8 mouse cellular contexts compared by ENCODE assay signal in the genomic region with DNA sequence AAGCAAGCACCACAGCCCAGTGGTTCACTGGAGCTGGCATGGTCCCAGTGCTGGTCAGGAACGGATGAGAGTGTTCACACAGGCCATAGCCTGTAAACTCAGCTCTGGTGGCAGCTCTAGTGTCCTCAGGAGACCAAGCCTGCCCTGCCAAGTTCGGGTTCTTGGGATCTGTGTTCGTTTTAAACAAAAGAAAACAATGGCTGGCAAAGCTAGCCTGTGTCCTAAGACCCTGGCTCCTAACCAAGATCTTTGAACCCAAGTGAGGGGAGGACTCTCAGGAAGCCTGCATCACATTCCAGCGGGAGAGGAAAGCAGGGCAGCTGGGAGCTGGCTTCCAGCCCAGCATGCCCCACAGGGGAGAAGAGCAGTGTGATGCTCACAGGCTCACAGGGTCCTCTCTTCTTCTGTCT. TPM values are rescaled to one million over a fixed set of nuclear protein-coding genes. Genes with fewer than 3 reads are reported as not detected.
A peak's percentile ranks its signal among the peaks of the same experiment; 100 is the strongest.
DNase-seq lines count a peak whose midpoint lies in the region; ATAC-seq and TF ChIP-seq lines count a peak whose summit lies in the region.
"Had no signal": no experiment of that assay in that cellular context is flagged by ENCODE, and none has a peak within 500 bp of the region (broad histone marks: within the 10 kb centered on the region; RNA-seq: fewer than 3 reads in every experiment).

No protein-coding gene starts in this region.

- DNase-seq in 3134 (ENCODE audit: extremely low read depth, insufficient read length, low spot score) (peak; percentile 78), ES-E14 (ENCODE audit: low read depth, low spot score) (no peak)
- DNase-seq in embryonic facial prominence, embryonic 10.5 days (ENCODE audit: low spot score): no peak
- peak; percentile 31 to 48 for DNase-seq in layer of hippocampus, adult 8-10 months (ENCODE audit: low spot score in 2 of 2)
- DNase-seq in spleen, adult 18-20 months: no peak

- no peak for TF ChIP-seq CTCF in olfactory bulb, adult 2 months (IDR thresholded peaks at IDR 0.05; ENCODE audit: insufficient read depth, low read depth, low read length)

- 33% methylated on average over 4 of the region's 4 CpGs for WGBS in embryonic facial prominence, embryonic 10.5 days
- WGBS in heart, embryonic 13.5 days: 22% methylated on average over 4 of the region's 4 CpGs
- WGBS in olfactory bulb, adult 2 months: 22% methylated on average over 4 of the region's 4 CpGs

- 0 out of 2 replicates have a peak, but pooled peaks cover 4% of the 10 kb centered on the region for H3K27me3 ChIP-seq in embryonic facial prominence, embryonic 10.5 days (replicated peaks; ENCODE audit: low read depth, poor library complexity, severe bottlenecking)
- no peaks in the 10 kb centered on the region for H3K27me3 ChIP-seq in heart, embryonic 13.5 days (replicated peaks)
- H3K27me3 ChIP-seq: liver, embryonic 15.5 days had no signal

- peaks cover 10 to 18% of the 10 kb centered on the region in 2 experiments; a peak in 3 of 4 replicates for H3K4me1 ChIP-seq in ES-E14 (ENCODE audit: control insufficient read depth in 2 of 2, insufficient read depth in 2 of 2, low read length in 2 of 2, poor library complexity in 1 of 2)
- peaks cover 28% of the 10 kb centered on the region for H3K4me1 ChIP-seq in embryonic facial prominence, embryonic 10.5 days
- H3K4me1 ChIP-seq in heart, embryonic 13.5 days: peaks cover 29% of the 10 kb centered on the region
- H3K4me1 ChIP-seq in olfactory bulb, adult 2 months (ENCODE audit: control insufficient read depth, insufficient read depth, low read length): peaks cover 15% of the 10 kb centered on the region
- H3K4me1 ChIP-seq: liver, embryonic 15.5 days had no signal

- no peak overlapping the region for H3K4me2 ChIP-seq in heart, embryonic 13.5 days
- H3K4me2 ChIP-seq: liver, embryonic 15.5 days had no signal

- in situ Hi-C loops in ES-E14 (cut with MboI; ENCODE audit: low sequenced_read_pairs in 2 of 2, unreplicated experiment in 2 of 2): no loop called here

- no peak for TF ChIP-seq POLR2A in olfactory bulb, adult 2 months (IDR thresholded peaks at IDR 0.05; ENCODE audit: insufficient read depth, low read depth, low read length)

- no peak overlapping the region for H3K9ac ChIP-seq in ES-E14 (ENCODE audit: insufficient read depth, low read depth, low read length, poor library complexity, severe bottlenecking)
- no peak overlapping the region for H3K9ac ChIP-seq in heart, embryonic 13.5 days
- H3K9ac ChIP-seq: liver, embryonic 15.5 days had no signal

- H3K27ac ChIP-seq in ES-E14 (ENCODE audit: insufficient read depth, low read depth, low read length, poor library complexity, severe bottlenecking): peak overlapping the region; percentile 23; the same call in 1 of the 2 replicates
- peak overlapping the region; percentile 51; the same call in 1 of the 2 replicates for H3K27ac ChIP-seq in embryonic facial prominence, embryonic 10.5 days (replicated peaks)
- H3K27ac ChIP-seq in heart, embryonic 13.5 days (replicated peaks): peak overlapping the region; percentile 61
- peak overlapping the region; percentile 37; the same call in 1 of the 2 replicates for H3K27ac ChIP-seq in olfactory bulb, adult 2 months (ENCODE audit: insufficient read depth, low read depth, low read length)
- H3K27ac ChIP-seq: liver, embryonic 15.5 days had no signal

- H3K4me3 ChIP-seq in ES-E14 (ENCODE audit: insufficient read depth in 1 of 2, low read depth in 1 of 2, low read length in 2 of 2, poor library complexity in 1 of 2, severe bottlenecking in 1 of 2): no peak overlapping the region
- no peak overlapping the region for H3K4me3 ChIP-seq in embryonic facial prominence, embryonic 10.5 days
- H3K4me3 ChIP-seq in heart, embryonic 13.5 days: no peak overlapping the region
- H3K4me3 ChIP-seq in olfactory bulb, adult 2 months (ENCODE audit: insufficient read depth, low read depth, low read length): no peak overlapping the region
- H3K4me3 ChIP-seq: liver, embryonic 15.5 days had no signal

- no peaks in the 10 kb centered on the region for H3K36me3 ChIP-seq in ES-E14 (ENCODE audit: control insufficient read depth, insufficient read depth, low read length, poor library complexity, severe bottlenecking)
- H3K36me3 ChIP-seq in embryonic facial prominence, embryonic 10.5 days (replicated peaks): no peaks in the 10 kb centered on the region
- no peaks in the 10 kb centered on the region for H3K36me3 ChIP-seq in heart, embryonic 13.5 days
- H3K36me3 ChIP-seq: liver, embryonic 15.5 days had no signal

- ATAC-seq in heart, embryonic 13.5 days (ENCODE audit: extremely low read depth, insufficient number of reproducible peaks, low FRiP score, low TSS enrichment): no peak

- H3K9me3 ChIP-seq in ES-E14 (ENCODE audit: control insufficient read depth, insufficient read depth, low read depth, low read length): no peaks in the 10 kb centered on the region
- no peaks in the 10 kb centered on the region for H3K9me3 ChIP-seq in embryonic facial prominence, embryonic 10.5 days
- no peaks in the 10 kb centered on the region for H3K9me3 ChIP-seq in heart, embryonic 13.5 days
- H3K9me3 ChIP-seq: liver, embryonic 15.5 days had no signal

TF ChIP-seq in ES-E14, 5 proteins besides CTCF, POLR2A, EP300 and RAD21:
- TF ChIP-seq ZNF384 (IDR thresholded peaks at IDR 0.05; ENCODE audit: low read depth, low read length) (no peak), CHD2 (IDR thresholded peaks at IDR 0.05; ENCODE audit: low read depth, low read length) (no peak), HCFC1 (IDR thresholded peaks at IDR 0.05; ENCODE audit: borderline replicate concordance, insufficient read depth, low read length) (no peak), MAFK (IDR thresholded peaks at IDR 0.05; ENCODE audit: insufficient read depth, low read depth, low read length) (no peak), ZC3H11A (IDR thresholded peaks at IDR 0.05; ENCODE audit: borderline replicate concordance, low read depth, low read length) (no peak)

RNA-seq across cellular contexts. Expression of a gene that starts 36.1 kb away (rescaled TPM):
- total RNA-seq in ES-E14 (2012; rRNA removed): not detected in 2 replicates
- not detected in 2 replicates for polyA plus RNA-seq in embryonic facial prominence, embryonic 10.5 days (2016; fragmentation: Nextera tagmentation; extraction: Ambion mirVana)
- not detected in 2 replicates for polyA plus RNA-seq in heart, embryonic 13.5 days (2015; fragmentation: Nextera tagmentation; extraction: Ambion mirVana)
- not detected for total RNA-seq in layer of hippocampus, adult 8-10 months (2022)
- polyA plus RNA-seq in olfactory bulb, adult 2 months (2012; ENCODE audit: insufficient read depth, insufficient read length, low replicate concordance, missing spikeins): not detected in 2 replicates
- polyA plus RNA-seq: liver, embryonic 15.5 days had no signal

RNA-seq across cellular contexts. Expression of a gene that starts 44.0 kb away (rescaled TPM):
- 13.7 and 21.7 TPM in 2 replicates for total RNA-seq in ES-E14 (2012; rRNA removed)
- polyA plus RNA-seq in embryonic facial prominence, embryonic 10.5 days (2016; fragmentation: Nextera tagmentation; extraction: Ambion mirVana): 14.3 and 15.5 TPM in 2 replicates
- polyA plus RNA-seq in heart, embryonic 13.5 days (2015; fragmentation: Nextera tagmentation; extraction: Ambion mirVana): 9.6 TPM in 2 replicates
- 1 to 10 TPM; 5.4 to 8.3 (median 7.1) TPM for total RNA-seq in layer of hippocampus, adult 8-10 months (2022)
- not detected in 2 replicates for polyA plus RNA-seq in olfactory bulb, adult 2 months (2012; ENCODE audit: insufficient read depth, insufficient read length, low replicate concordance, missing spikeins)

Comparison
In these comparisons a context has a peak if more than half of its experiments do, and no peak if none do; other contexts are left out.
1. DNase-seq: peak in 3134 (single experiment) and layer of hippocampus, adult 8-10 months (2 of 2); none in ES-E14 (single experiment), embryonic facial prominence, embryonic 10.5 days (single experiment) and spleen, adult 18-20 months (0 of 2).
2. Peak in every context shown above with its lines, with median percentiles within 50 percentile points of each other: H3K27ac ChIP-seq.